Comparison of ENCODE assay signal across 8 mouse cellular contexts in the genomic region with DNA sequence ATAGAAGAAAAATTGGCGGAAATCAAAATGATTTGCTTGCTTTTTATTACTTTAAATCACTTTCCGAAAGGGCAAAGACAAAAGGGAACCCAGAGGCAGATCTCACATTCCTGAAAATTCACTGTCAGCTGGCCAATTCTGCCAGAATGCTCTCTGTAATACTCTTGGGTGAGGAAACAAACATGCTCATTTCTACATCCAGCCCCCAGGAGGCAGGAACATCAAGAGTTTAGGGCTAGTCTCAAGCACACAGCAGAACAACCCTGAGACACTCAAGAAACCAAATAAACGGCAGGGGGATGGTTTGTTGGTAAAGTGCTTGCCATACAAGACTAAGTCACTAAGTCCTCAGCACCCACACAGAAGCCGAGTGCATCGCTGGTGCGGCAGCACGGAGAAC.
"Had no signal": no experiment of that assay in that cellular context is flagged by ENCODE, and none has a peak within 500 bp of the region (broad histone marks: within the 10 kb centered on the region; RNA-seq: fewer than 3 reads in every experiment).

No protein-coding gene starts in this region.

- ATAC-seq: liver, postnatal 0 days; midbrain, embryonic 13.5 days had no signal

- DNase-seq: kidney, adult 8-10 months; kidney, postnatal 4 days; liver; liver, embryonic 13.5 days; liver, postnatal 0 days; lung, postnatal 14 days; thymus, postnatal 4 days had no signal
